Mouse (Mus musculus): ENCODE results near the gene Tpcn1. TPM values are rescaled to one million over a fixed set of nuclear protein-coding genes. Genes with fewer than 3 reads are reported as not detected.

Gene Tpcn1
- polyA plus RNA-seq, 1 experiment from 2014 or later, result 21.4 TPM

DNA sequence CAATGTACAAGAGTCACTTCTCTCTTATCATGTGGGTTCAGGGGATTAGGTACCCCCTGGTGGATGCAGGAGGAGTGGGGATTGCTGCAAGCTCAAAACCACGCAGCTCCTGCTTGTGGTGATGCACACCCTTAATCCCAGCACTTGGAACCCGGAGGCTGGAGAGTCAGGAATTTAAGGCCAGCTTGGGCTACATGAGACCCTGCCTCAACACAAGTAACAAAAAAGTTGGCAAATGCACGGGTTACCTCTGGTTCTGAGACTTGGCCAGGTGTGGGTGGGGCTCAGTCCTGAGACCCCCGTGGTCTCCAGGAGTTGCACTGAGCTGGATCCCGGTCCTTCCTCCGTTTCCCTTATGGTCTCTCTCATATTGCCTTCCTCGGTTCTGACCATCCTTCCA, 73.0 kb downstream of the Tpcn1 start:
- H3K27ac ChIP-seq (ENCODE audit: low read length), result no peak overlapping the region; the same call in 1 of the 2 replicates
- no peak overlapping the region for H3K4me2 ChIP-seq (ENCODE audit: low read depth, low read length)
- no peaks in the 10 kb centered on the region for H3K9me3 ChIP-seq (ENCODE audit: control insufficient read depth, low read length)
- peaks cover 53% of the 10 kb centered on the region for H3K4me1 ChIP-seq (ENCODE audit: control insufficient read depth, insufficient read depth, low read length)
- no peaks in the 10 kb centered on the region for H3K27me3 ChIP-seq (replicated peaks; ENCODE audit: control insufficient read depth, insufficient read depth, low read length)
- H3K4me3 ChIP-seq (ENCODE audit: low read length), result no peak overlapping the region
- no peaks in the 10 kb centered on the region for H3K36me3 ChIP-seq (ENCODE audit: control insufficient read depth, insufficient read depth, low read length)
- no peak for ATAC-seq
- H3K9ac ChIP-seq (ENCODE audit: low read depth, low read length), result no peak overlapping the region
- 75% methylated on average over 7 of the region's 7 CpGs for WGBS

DNA sequence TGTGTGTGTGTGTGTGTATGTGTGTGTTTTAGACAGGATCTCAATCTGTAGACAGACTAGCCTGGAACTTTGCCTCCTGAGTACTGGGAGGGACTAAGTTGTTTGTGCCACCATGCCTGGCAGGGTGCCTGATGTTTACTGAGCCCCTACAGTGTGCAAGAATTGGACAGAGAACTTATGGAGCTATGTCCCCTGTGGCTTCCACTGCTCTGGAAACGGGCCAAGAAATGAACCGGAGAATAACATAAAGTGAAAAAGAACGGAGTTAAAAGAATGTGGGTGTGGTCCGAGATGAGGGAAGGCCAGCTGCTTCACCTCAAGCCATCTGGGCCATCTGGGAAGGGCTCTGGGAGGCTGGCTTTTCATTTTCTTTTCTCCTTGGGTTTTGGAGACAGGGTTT, 73.7 kb downstream of the Tpcn1 start:
- H3K4me1 ChIP-seq (ENCODE audit: control insufficient read depth, insufficient read depth, low read length), result peaks cover 53% of the 10 kb centered on the region
- no peak overlapping the region for H3K27ac ChIP-seq (ENCODE audit: low read length)
- H3K4me2 ChIP-seq (ENCODE audit: low read depth, low read length), result no peak overlapping the region
- peak; percentile 14 for ATAC-seq
- 7% methylated on average over 4 of the region's 4 CpGs for WGBS
- H3K27me3 ChIP-seq (replicated peaks; ENCODE audit: control insufficient read depth, insufficient read depth, low read length), result no peaks in the 10 kb centered on the region
- no peak overlapping the region for H3K9ac ChIP-seq (ENCODE audit: low read depth, low read length)
- H3K36me3 ChIP-seq (ENCODE audit: control insufficient read depth, insufficient read depth, low read length), result no peaks in the 10 kb centered on the region
- H3K9me3 ChIP-seq (ENCODE audit: control insufficient read depth, low read length), result no peaks in the 10 kb centered on the region
- H3K4me3 ChIP-seq (ENCODE audit: low read length), result no peak overlapping the region

DNA sequence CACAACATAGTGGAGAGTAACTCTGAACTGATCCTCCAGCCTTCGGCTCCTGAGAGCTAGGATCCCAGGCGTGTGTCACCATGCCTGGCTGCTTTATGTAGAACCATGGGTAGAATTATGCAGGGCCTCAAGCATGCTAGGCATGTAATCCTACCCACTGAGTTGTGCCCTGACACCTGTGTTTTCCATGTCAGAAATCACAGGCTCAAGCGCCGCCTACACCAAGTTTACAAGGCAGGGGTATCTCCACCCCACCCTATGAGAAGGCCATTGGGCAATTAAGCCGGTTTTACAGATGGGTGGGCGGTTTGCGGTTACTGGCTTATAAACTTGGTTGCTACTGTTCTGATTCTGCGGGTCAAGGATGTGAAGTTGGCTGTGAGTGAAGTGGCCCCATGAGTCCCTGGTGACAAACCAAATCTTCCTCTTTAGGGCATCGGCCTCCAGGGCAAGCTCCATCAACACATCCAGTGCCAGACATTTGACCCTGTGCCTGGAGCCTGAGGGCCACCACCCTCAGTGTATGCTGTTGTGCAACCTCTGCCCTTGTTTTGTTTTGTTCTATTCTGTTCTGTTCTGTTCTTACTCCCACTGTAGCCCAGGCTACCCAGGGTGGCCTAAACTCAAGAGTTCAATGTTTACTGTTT, 74.3 kb downstream of the Tpcn1 start:
- H3K4me3 ChIP-seq (ENCODE audit: low read length), result no peak overlapping the region
- H3K9me3 ChIP-seq (ENCODE audit: control insufficient read depth, low read length), result no peaks in the 10 kb centered on the region
- no peak overlapping the region for H3K9ac ChIP-seq (ENCODE audit: low read depth, low read length)
- H3K36me3 ChIP-seq (ENCODE audit: control insufficient read depth, insufficient read depth, low read length), result no peaks in the 10 kb centered on the region
- peaks cover 53% of the 10 kb centered on the region for H3K4me1 ChIP-seq (ENCODE audit: control insufficient read depth, insufficient read depth, low read length)
- H3K27me3 ChIP-seq (replicated peaks; ENCODE audit: control insufficient read depth, insufficient read depth, low read length), result no peaks in the 10 kb centered on the region
- 86% methylated on average over 9 of the region's 9 CpGs for WGBS
- H3K27ac ChIP-seq (ENCODE audit: low read length), result no peak overlapping the region
- no peak overlapping the region for H3K4me2 ChIP-seq (ENCODE audit: low read depth, low read length)
- no peak for ATAC-seq

DNA sequence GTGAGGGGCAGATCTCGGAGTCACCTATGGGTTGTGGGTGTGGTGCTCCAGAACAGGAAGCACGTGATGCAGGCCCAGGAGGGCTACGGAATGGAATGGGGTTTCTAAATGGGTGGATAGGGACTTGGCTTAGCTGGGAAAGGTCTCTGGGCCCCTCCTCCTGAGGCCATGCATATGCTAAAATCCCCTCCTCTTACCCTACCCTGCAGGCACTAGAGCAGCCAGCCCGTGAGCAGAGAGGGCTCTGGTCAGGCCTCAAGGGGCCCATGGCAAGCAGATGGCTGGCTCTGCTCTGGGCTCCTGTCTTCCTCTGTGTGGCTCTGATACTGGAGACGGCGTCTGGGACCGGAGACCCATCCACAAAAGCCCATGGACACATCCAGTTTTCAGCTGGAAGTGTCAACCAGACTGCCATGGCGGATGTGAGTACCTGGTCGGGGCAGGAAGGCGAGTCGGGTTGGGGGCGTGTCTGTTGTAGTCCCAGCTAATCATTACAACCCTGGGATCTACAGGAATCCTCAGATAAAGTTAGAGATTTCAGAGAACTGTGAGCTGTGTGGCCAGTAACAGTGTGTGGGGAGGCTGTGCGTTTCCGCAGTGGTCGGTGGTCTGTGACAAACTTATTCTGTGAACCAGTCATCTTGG, 75.4 kb downstream of the Tpcn1 start:
- Histone ChIP-seq H3K36me3 (ENCODE audit: control insufficient read depth, insufficient read depth, low read length) (no peaks in the 10 kb centered on the region), H3K9me3 (ENCODE audit: control insufficient read depth, low read length) (no peaks in the 10 kb centered on the region), H3K4me3 (ENCODE audit: low read length) (no peak overlapping the region), H3K4me1 (ENCODE audit: control insufficient read depth, insufficient read depth, low read length) (peaks cover 53% of the 10 kb centered on the region), H3K27me3 (replicated peaks; ENCODE audit: control insufficient read depth, insufficient read depth, low read length) (no peaks in the 10 kb centered on the region), H3K9ac (ENCODE audit: low read depth, low read length) (no peak overlapping the region; the same call in 1 of the 2 replicates), H3K4me2 (ENCODE audit: low read depth, low read length) (no peak overlapping the region; the same call in 1 of the 2 replicates), H3K27ac (ENCODE audit: low read length) (no peak overlapping the region)
- ATAC-seq, result no peak
- WGBS, result 58% methylated on average over 15 of the region's 15 CpGs

DNA sequence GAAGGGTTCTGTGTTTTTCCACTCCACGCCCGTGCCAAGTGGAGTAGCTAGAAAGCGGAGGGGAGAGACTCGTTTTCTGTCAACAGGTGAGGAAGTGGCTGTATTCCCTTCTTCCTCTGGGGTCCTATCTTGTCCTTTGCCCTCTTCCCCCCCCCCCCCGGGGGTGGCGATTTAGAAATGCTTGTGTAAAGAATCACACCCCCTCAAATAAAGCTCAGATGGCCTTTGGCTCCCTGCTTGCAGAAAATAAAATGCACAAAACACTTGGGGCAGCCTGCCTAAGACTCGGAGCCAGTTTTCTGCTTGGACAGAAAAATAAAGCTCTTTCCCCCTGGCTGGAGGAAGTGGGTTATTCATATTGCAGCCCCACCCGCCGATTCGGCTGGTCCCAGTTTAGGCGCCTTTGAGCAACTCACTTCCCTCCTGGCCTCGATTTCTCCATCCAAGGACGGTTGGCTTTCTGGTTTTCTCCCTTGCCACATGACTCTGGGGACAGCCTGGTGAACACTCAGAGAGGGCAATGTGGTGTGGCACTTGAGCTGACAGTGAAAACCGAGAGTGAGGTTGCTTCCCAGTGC, 76.7 kb downstream of the Tpcn1 start:
- Histone ChIP-seq H3K4me1 (ENCODE audit: control insufficient read depth, insufficient read depth, low read length) (peaks cover 45% of the 10 kb centered on the region), H3K27ac (ENCODE audit: low read length) (no peak overlapping the region; the same call in 1 of the 2 replicates)
- 20% methylated on average over 14 of the region's 14 CpGs for WGBS

DNA sequence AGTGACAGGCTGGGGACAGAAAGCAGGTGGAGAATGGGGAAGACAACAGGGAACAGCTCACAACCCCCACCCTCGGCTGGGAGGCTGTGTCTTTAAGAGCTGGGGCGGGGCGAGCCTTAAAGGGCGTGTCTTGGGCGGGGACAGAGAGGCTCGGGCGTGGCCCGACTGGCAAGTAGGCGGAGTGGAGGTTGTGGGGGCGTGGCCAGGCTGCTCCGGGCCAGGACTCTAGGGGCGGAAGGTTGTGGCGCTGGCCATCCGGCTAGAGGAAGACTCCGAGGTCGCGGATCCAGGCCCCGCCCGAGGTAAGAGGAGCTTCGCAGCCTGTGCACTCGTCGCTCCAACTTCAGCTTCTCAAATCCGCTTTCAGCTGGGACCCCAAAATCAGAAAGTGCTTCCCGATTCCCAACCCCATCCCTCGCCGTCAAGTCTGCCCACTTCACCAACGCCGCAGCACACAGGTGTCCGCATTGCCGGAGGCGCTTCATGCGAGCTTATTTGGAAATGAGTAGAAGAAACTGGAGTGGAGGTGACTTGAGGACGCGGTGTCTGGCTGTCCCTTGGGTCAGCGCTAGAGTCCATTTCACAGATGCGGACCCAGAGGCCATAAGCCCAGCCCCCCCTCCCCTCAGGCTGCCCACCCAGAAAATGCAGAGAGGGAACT, 77.4 kb downstream of the Tpcn1 start, which contains the start of gene Slc8b1:
Gene Slc8b1 (plus strand): TSS at position 187 of the 661 bp plus-strand sequence.
- no peak within 1 kb of the TSS; the same call in 1 of the 2 replicates for H3K27ac ChIP-seq (ENCODE audit: low read length)
- WGBS, result under 1% methylated on average over 36 of the region's 36 CpGs
- H3K36me3 ChIP-seq (ENCODE audit: control insufficient read depth, insufficient read depth, low read length), result no peaks in the 10 kb centered on the region
- peak within 1 kb of the TSS; percentile 59 for H3K4me3 ChIP-seq (ENCODE audit: low read length)
- H3K27me3 ChIP-seq (replicated peaks; ENCODE audit: control insufficient read depth, insufficient read depth, low read length), result no peaks in the 10 kb centered on the region
- peak; percentile 88 for ATAC-seq
- H3K9me3 ChIP-seq (ENCODE audit: control insufficient read depth, low read length), result no peaks in the 10 kb centered on the region
- peak within 1 kb of the TSS; percentile 65 for H3K9ac ChIP-seq (ENCODE audit: low read depth, low read length)
- peaks cover 39% of the 10 kb centered on the region for H3K4me1 ChIP-seq (ENCODE audit: control insufficient read depth, insufficient read depth, low read length)
- H3K4me2 ChIP-seq (ENCODE audit: low read depth, low read length), result peak within 1 kb of the TSS; percentile 84

More for the DNA sequence above, 76.7 kb downstream of the Tpcn1 start:
- Histone ChIP-seq H3K4me3 (ENCODE audit: low read length) (peak overlapping the region; percentile 59), H3K9ac (ENCODE audit: low read depth, low read length) (peak overlapping the region; percentile 65), H3K4me2 (ENCODE audit: low read depth, low read length) (peak overlapping the region; percentile 84), H3K27me3 (replicated peaks; ENCODE audit: control insufficient read depth, insufficient read depth, low read length) (no peaks in the 10 kb centered on the region), H3K36me3 (ENCODE audit: control insufficient read depth, insufficient read depth, low read length) (no peaks in the 10 kb centered on the region), H3K9me3 (ENCODE audit: control insufficient read depth, low read length) (no peaks in the 10 kb centered on the region)
- ATAC-seq, result no peak

DNA sequence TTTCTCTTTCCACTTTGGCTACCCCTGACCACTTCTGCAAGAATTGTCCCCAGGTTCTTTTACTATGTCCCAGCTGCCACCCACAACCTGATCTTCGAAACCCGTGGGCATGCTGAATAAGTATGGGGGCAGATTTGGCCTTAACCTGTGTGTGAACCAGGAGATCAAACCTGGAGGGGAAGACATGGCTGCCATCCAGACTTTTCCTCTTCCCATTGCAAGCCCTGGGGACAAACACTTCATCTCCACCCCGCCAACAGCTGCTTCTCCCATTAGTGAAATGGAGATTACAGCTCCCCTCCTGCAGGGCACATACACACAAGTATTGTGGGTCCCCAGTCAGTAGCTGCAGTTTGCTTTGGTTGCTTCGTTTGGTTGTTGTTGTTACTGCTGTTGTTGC, 81.2 kb downstream of the Tpcn1 start:
- Histone ChIP-seq H3K4me3 (ENCODE audit: low read length) (no peak overlapping the region), H3K36me3 (ENCODE audit: control insufficient read depth, insufficient read depth, low read length) (no peaks in the 10 kb centered on the region), H3K9ac (ENCODE audit: low read depth, low read length) (no peak overlapping the region), H3K27ac (ENCODE audit: low read length) (no peak overlapping the region), H3K27me3 (replicated peaks; ENCODE audit: control insufficient read depth, insufficient read depth, low read length) (0 out of 2 replicates have a peak, but pooled peaks cover 2% of the 10 kb centered on the region), H3K9me3 (ENCODE audit: control insufficient read depth, low read length) (no peaks in the 10 kb centered on the region), H3K4me2 (ENCODE audit: low read depth, low read length) (no peak overlapping the region), H3K4me1 (ENCODE audit: control insufficient read depth, insufficient read depth, low read length) (peaks cover 21% of the 10 kb centered on the region)
- ATAC-seq, result no peak
- 67% methylated on average over 4 of the region's 4 CpGs for WGBS

DNA sequence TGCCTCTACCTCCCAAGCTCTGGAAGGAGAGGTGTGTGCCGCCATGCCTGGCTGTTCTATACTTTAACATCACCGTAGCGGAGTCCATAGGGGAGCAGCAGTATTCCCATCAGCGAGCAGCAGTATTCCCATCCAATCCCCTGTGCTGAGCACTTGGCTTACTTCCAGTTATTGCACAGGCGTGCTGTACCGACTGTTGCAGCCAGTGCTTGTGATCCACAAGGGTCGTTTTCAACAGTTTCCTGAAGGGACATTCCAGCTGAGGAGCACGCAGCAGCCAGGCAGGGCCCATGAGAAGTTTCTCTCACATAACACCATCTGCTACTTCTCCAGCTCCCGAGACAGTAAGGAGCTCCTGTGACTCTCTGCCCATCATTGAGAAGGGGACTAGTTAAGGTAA, 82.0 kb downstream of the Tpcn1 start:
- 53% methylated on average over 9 of the region's 9 CpGs for WGBS

DNA sequence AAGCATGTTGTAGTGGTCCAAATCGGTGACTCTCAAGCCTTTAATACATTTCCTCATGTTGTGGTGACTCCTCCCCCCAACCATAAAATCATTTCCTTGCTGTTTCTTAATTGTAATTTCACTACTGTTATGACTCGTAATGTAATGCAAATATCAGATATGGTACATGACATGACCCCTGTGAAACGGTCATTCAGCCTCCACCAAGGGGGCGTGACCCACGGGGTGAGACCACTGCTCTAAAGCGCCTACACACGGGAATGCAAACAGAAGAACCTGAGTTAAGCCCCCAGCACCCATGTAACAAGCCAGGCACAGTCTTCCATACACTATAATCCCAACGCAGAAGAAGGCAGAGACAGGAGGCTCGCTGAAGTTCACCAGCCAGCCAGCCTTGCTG, 82.7 kb downstream of the Tpcn1 start:
- Histone ChIP-seq H3K9ac (ENCODE audit: low read depth, low read length) (0 out of 2 replicates have a peak overlapping the region, but pooled peaks have one; percentile 15), H3K9me3 (ENCODE audit: control insufficient read depth, low read length) (no peaks in the 10 kb centered on the region), H3K4me3 (ENCODE audit: low read length) (no peak overlapping the region), H3K4me2 (ENCODE audit: low read depth, low read length) (peak overlapping the region; percentile 37; the same call in 1 of the 2 replicates), H3K4me1 (ENCODE audit: control insufficient read depth, insufficient read depth, low read length) (peaks cover 15% of the 10 kb centered on the region), H3K36me3 (ENCODE audit: control insufficient read depth, insufficient read depth, low read length) (no peaks in the 10 kb centered on the region), H3K27me3 (replicated peaks; ENCODE audit: control insufficient read depth, insufficient read depth, low read length) (0 out of 2 replicates have a peak, but pooled peaks cover 2% of the 10 kb centered on the region), H3K27ac (ENCODE audit: low read length) (no peak overlapping the region)
- ATAC-seq, result no peak
- WGBS, result 64% methylated on average over 9 of the region's 9 CpGs

More for the DNA sequence above, 82.0 kb downstream of the Tpcn1 start:
- no peak overlapping the region for H3K27ac ChIP-seq (ENCODE audit: low read length)
- ATAC-seq, result no peak
- no peak overlapping the region for H3K4me2 ChIP-seq (ENCODE audit: low read depth, low read length)
- no peaks in the 10 kb centered on the region for H3K36me3 ChIP-seq (ENCODE audit: control insufficient read depth, insufficient read depth, low read length)
- peaks cover 19% of the 10 kb centered on the region for H3K4me1 ChIP-seq (ENCODE audit: control insufficient read depth, insufficient read depth, low read length)
- no peaks in the 10 kb centered on the region for H3K9me3 ChIP-seq (ENCODE audit: control insufficient read depth, low read length)
- 0 out of 2 replicates have a peak, but pooled peaks cover 2% of the 10 kb centered on the region for H3K27me3 ChIP-seq (replicated peaks; ENCODE audit: control insufficient read depth, insufficient read depth, low read length)
- H3K9ac ChIP-seq (ENCODE audit: low read depth, low read length), result no peak overlapping the region
- H3K4me3 ChIP-seq (ENCODE audit: low read length), result no peak overlapping the region

All from intestine, embryonic 16.5 days (tissue).